Mouse (Mus musculus) urinary bladder, postnatal 36 days (tissue): ENCODE data around the gene Ppp2r5a.
"Not testable (repeated sequence)": the region's sequence is repeated elsewhere in the genome, so short reads cannot be mapped to it uniquely, and the experiment has no call there.

Experiments
- DNase-seq, 2 experiments: peaks; one replicate each; pipeline ENCODE4 v3.0.0; 2022; ENCODE audit warnings: low spot score in 2 of 2, mixed read lengths in 1 of 2

Gene Ppp2r5a

GRCm38 (mm10) chr1:191403074-191403473 lies at the start of gene Ppp2r5a:
Gene Ppp2r5a, minus strand, starts transcription at chr1:191403272.
- DNase-seq = no peak

GRCm38 (mm10) chr1:191450614-191451013 lies 47.5 kb upstream of the Ppp2r5a start:
- DNase-seq = no peak

GRCm38 (mm10) chr1:191449537-191449936 lies 46.5 kb upstream of the Ppp2r5a start:
- peak in 1 of 2 experiments; percentile 38 for DNase-seq

GRCm38 (mm10) chr1:191447391-191448016 lies 44.4 kb upstream of the Ppp2r5a start:
- no peak for DNase-seq

- DNase-seq = no peak
Measured at GRCm38 (mm10) chr1:191446307-191446706, 43.2 kb upstream of the Ppp2r5a start.

GRCm38 (mm10) chr1:191445831-191446258 lies 42.8 kb upstream of the Ppp2r5a start:
- peak in 1 of 2 experiments; percentile 22 for DNase-seq

- no peak for DNase-seq
Measured at GRCm38 (mm10) chr1:191445401-191445800, 42.3 kb upstream of the Ppp2r5a start.

GRCm38 (mm10) chr1:191444467-191444866 lies 41.4 kb upstream of the Ppp2r5a start:
- no peak for DNase-seq

GRCm38 (mm10) chr1:191439011-191439410 lies 35.9 kb upstream of the Ppp2r5a start:
- no peak for DNase-seq

- no peak for DNase-seq
Measured at GRCm38 (mm10) chr1:191438546-191438945, 35.5 kb upstream of the Ppp2r5a start.

- no peak for DNase-seq
Measured at GRCm38 (mm10) chr1:191436647-191437046, 33.6 kb upstream of the Ppp2r5a start.

GRCm38 (mm10) chr1:191435359-191435758 lies 32.3 kb upstream of the Ppp2r5a start:
- peak; percentile 39 to 77 for DNase-seq

- DNase-seq = no peak
Measured at GRCm38 (mm10) chr1:191432531-191432930, 29.5 kb upstream of the Ppp2r5a start.

GRCm38 (mm10) chr1:191432023-191432422 lies 29.0 kb upstream of the Ppp2r5a start:
- DNase-seq = no peak

- DNase-seq = no peak
Measured at GRCm38 (mm10) chr1:191430121-191430520, 27.0 kb upstream of the Ppp2r5a start.

- DNase-seq = no peak
Measured at GRCm38 (mm10) chr1:191425884-191426283, 22.8 kb upstream of the Ppp2r5a start.

GRCm38 (mm10) chr1:191423201-191423600 lies 20.1 kb upstream of the Ppp2r5a start:
- no peak for DNase-seq

GRCm38 (mm10) chr1:191422714-191423113 lies 19.6 kb upstream of the Ppp2r5a start:
- not testable (repeated sequence) for DNase-seq

- DNase-seq = no peak
Measured at GRCm38 (mm10) chr1:191422164-191422563, 19.1 kb upstream of the Ppp2r5a start.

- peak in 1 of 2 experiments; percentile 16 for DNase-seq
Measured at GRCm38 (mm10) chr1:191421426-191421999, 18.4 kb upstream of the Ppp2r5a start.

GRCm38 (mm10) chr1:191420930-191421404 lies 17.9 kb upstream of the Ppp2r5a start:
- DNase-seq = peak in 1 of 2 experiments; percentile 42

GRCm38 (mm10) chr1:191419991-191420751 lies 17.1 kb upstream of the Ppp2r5a start:
- peak in 1 of 2 experiments; percentile 61 for DNase-seq
